Mouse (Mus musculus): ENCODE measurements around the gene Elmo3. TPM values are rescaled to one million over a fixed set of nuclear protein-coding genes. Genes with fewer than 3 reads are reported as not detected.

Gene Elmo3
- polyA plus RNA-seq (2021; fragmentation: Nextera tagmentation): 0.62 and 1.5 TPM in 2 replicates
- long read RNA-seq, experiment 1: 0 reads
- long read RNA-seq, experiment 2, partial matches to known transcripts: 3 of 11 reads
- long read RNA-seq, experiment 2, other reads (novel, unspliced or antisense): 7 of 11 reads

DNA sequence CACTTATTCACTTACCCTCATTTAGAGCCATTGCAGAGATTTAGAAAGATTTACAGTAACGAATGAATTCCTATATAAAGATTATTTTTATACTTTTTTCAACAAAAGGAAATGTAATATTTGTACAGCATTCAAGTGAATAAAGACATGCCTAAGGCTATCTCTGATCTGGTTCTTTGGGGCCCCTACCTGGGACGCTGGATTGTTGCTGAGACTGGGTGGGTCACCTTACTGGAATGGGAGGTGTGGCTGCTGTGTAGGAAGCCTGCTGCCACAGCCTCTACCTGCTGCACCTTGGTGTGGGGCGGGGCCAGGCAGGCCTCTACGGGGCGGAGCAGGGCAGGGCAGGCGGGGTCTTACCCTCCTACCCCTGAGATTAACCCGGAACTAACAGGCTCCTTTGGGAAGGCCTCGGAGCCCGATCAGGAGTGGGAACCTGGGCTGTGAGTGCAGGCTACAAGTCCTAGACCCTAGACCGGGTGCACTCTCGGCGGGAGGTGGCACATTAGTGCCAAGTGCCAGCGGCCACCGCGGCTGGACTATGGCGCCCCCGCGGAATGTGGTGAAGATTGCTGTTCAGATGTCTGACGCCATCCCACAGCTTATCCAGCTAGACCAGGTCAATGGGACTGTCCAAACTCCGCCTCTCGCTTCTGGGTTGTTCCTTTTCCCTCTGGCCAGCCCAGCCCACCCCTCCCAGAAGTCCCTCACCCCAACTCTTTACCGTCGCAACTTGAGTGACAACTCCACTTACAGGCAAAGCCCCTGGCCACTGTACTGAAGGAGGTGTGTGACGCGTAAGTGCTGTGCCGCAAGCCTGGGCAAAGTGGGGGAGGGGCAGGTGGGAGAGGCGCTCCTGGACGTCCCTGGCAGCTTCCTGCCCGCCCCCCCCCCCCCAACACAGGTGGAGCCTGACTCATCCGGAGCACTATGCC, at the start of gene Elmo3:
Gene Elmo3 (plus strand): TSS at position 391 of the 935 bp plus-strand sequence.

DNA sequence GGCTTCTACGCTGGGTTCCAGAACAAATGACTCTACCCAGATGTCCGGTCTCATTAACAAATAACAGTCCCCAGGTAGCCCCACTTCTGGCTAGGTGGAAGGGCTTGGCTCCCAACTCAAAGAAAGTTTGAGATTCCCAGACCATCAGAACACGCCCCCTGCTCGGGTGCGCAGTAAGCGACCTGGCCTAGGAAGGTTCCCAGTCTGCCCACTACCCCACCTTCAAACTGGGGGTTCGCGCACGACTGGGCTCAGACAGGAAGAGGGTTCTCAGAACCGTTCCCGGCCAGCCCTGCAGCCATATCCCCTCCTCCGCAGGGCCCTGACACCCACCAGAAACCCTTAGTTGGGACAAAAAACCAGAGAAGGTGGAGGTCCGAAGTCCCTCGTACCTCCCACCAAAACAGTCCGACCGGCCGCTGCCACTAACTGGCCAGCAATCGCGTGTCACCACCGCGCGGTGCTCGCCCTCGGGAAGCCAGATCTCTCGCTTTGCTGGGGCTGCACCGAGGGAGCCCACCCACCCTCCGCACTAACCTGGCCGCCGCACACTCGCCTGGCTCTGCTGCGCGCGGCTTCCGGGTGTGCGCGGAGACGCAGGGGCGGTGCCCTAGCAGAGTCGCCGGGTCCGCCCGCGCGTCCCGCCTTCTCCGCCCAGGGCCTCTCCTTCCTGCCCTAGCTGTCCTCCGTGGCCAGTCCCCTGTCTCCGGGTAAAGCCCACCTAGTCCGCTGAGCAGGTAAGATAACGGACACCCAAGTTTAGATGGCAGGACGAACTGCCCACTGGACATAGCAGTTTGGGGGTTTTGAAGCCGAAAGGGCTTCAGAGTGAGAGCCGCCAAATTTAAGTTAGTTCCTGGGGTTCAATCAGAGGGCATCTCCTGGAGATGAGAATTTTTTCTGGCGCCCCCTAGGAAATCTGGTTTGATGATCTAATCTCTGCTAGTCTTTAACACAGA, 41.1 kb upstream of the Elmo3 start, which contains the start of the genes Tradd and Fbxl8:
Gene Tradd (minus strand): TSS at position 586 of the 959 bp plus-strand sequence.
Gene Fbxl8 (plus strand): TSS at position 625 of the 959 bp plus-strand sequence.

DNA sequence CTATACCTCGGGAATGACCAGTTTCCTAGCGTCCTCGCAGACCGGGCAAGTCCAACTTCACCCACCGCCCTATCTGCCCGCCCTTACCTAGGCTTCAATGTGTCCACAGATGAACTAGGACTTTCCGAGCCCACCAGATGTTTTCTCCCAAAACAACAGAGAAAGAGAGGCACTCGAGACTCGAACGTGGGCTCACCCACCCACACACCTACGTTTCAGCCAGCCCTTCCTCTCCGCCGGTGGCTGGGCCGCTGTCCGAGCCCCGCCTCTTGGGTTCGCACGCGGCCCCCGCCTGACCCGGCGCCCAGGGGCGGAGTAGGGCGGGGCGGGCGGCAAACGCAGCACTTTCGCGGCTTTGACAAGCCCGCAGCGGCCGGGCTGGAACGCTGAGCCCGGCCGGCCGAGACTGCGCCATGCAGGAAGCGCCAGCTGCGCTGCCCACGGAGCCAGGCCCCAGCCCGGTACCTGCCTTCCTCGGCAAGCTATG, 35.9 kb upstream of the Elmo3 start, which contains the start of gene Hsf4:
Gene Hsf4 (plus strand): TSS at position 341 of the 487 bp plus-strand sequence.

GRCm38 (mm10) chr8:105275840-105276239, 29.6 kb upstream of the Elmo3 start, which contains the start of gene Nol3:
Nol3 (plus strand) TSS chr8:105276140.

GRCm38 (mm10) chr8:105289805-105290460, 15.5 kb upstream of the Elmo3 start, which contains the start of gene 4931428F04Rik:
4931428F04Rik (minus strand) TSS chr8:105289864.

GRCm38 (mm10) chr8:105295895-105296573, 9.4 kb upstream of the Elmo3 start, which contains the start of gene Exoc3l:
Exoc3l (minus strand) TSS chr8:105296101.

DNA sequence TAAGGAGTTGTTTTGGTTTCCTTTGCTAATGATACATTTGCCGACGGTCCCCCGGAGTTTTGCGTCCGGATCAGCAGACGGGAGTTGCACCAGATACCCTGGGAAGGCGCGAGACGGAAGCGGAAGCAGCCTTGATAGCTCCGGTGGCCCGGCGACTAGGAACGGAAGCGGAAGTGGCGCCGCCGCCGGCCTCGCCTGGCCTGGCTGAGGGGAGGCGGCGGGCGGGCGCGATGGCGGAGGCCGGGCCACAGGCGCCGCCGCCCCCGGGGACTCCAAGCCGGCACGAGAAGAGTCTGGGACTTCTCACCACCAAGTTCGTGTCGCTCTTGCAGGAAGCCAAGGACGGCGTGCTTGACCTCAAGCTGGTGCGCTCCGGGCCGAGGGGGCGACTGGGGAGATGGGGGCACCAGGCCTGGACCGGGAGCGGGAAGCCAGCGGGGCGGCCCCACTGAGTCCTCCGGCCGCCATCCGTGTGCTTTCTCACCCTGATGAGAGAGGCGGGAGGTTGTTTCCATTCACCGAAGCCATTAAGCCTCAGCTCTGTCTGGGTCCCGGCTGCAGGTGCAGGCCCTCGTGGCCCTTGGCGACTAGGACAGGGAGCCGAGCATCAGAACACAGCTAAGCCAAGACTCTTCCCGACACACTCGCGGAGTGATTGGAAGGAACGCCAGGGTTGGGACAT, 7.7 kb upstream of the Elmo3 start, which contains the start of gene E2f4:
Gene E2f4 (plus strand): TSS at position 153 of the 682 bp plus-strand sequence.

DNA sequence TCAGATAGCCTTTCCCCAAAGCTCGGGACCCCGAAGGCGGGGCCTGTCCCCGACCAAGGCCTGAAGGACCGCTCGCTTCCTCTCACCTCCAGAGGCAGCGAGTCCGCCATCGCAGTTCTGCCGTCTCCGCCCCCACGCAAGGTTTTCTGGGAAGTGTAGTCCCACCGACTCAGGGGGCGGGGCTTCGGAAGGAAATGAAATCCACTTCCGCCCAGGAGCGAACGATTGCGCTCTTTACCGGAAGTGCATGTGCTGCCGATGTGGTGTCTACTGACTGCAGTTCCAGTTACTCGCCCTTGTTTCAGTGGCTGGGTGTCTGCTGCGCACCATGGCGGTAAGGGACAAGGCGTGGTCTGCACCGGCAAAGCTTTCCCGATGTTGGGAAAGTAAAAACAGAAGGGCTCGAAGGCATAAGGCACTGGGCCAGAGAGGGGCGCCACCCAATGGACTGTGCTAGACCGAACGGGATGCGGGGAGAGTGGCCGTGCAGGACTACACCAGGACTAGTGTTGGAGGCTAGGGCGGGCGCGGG, 20.8 kb downstream of the Elmo3 start, which contains the start of the genes Lrrc29 and Tmem208:
Gene Lrrc29 (minus strand): TSS at position 138 of the 532 bp plus-strand sequence.
Gene Tmem208 (plus strand): TSS at position 214 of the 532 bp plus-strand sequence.

GRCm38 (mm10) chr8:105347428-105348221, 42.2 kb downstream of the Elmo3 start, which contains the start of gene Fhod1:
Fhod1 (minus strand) TSS chr8:105347953.

DNA sequence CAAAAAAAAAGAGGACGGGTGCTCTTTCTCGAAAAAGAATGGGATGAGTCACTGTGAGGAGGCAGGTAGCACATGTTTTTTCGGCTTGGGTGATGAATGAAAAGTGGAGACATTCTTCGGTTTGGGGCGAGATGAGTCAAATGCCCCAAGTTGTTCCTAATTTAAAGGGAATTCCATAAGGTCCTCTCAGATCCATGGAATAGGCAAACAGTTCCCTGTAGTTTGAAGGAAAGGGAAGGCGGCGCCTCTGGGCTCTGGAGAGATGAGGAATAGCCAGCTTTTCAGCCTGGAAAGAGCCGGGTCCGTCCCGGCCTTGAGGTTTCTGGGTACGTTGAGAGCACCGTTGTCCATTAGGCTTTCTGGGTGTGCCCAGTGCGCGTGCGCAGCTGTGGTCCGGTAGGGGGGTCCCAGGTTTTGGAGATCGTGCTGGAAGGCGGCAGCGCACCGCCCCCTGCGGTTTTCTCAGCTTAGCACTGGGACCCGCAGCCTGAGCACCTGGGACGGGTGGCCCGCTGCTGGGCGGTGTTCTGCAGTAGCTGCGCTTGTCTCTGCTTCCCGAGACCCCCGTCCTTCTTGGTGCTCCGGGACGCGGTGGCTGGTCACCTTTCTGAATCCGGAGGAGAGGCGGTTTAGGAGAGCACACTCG, 43.2 kb downstream of the Elmo3 start, which contains the start of gene Slc9a5:
Gene Slc9a5 (plus strand): TSS at position 394 of the 646 bp plus-strand sequence.

Small RNA genes within 50 kb of the gene (microRNA-seq; reads per million reads assigned to microRNA genes)
- gene Gm27320: not detected
- gene Mir328: 10,700 reads per million, percentile 96 among the genes with 10 or more reads in this experiment

Other genes starting within 250 kb of the Elmo3 start
- gene Ces3b, start 221.8 kb upstream of the Elmo3 start, polyA plus RNA-seq (2021; fragmentation: Nextera tagmentation): not detected in 2 replicates
- gene Ces4a, start 173.8 kb upstream of the Elmo3 start, polyA plus RNA-seq (2021; fragmentation: Nextera tagmentation): not detected in 2 replicates
- 9.7 and 11.5 TPM in 2 replicates for gene Cbfb, start 134.9 kb upstream of the Elmo3 start, polyA plus RNA-seq (2021; fragmentation: Nextera tagmentation)
- gene D230025D16Rik, start 80.5 kb upstream of the Elmo3 start, polyA plus RNA-seq (2021; fragmentation: Nextera tagmentation): 24.7 and 25.1 TPM in 2 replicates
- 2.7 and 3.0 TPM in 2 replicates for gene B3gnt9, start 50.4 kb upstream of the Elmo3 start, polyA plus RNA-seq (2021; fragmentation: Nextera tagmentation)
- gene Tradd, start 41.0 kb upstream of the Elmo3 start, polyA plus RNA-seq (2021; fragmentation: Nextera tagmentation): 5.5 and 7.2 TPM in 2 replicates
- 2.0 and 2.1 TPM in 2 replicates for gene Fbxl8, start 41.0 kb upstream of the Elmo3 start, polyA plus RNA-seq (2021; fragmentation: Nextera tagmentation)
- 2.7 and 2.8 TPM in 2 replicates for gene Hsf4, start 35.8 kb upstream of the Elmo3 start, polyA plus RNA-seq (2021; fragmentation: Nextera tagmentation)
- gene Nol3, start 29.5 kb upstream of the Elmo3 start, polyA plus RNA-seq (2021; fragmentation: Nextera tagmentation): 21.1 and 23.4 TPM in 2 replicates
- gene 4931428F04Rik, start 15.7 kb upstream of the Elmo3 start, polyA plus RNA-seq (2021; fragmentation: Nextera tagmentation): 9.5 and 11.5 TPM in 2 replicates
- gene Exoc3l, start 9.5 kb upstream of the Elmo3 start, polyA plus RNA-seq (2021; fragmentation: Nextera tagmentation): 2.6 and 4.1 TPM in 2 replicates
- 7.7 and 9.2 TPM in 2 replicates for gene E2f4, start 7.9 kb upstream of the Elmo3 start, polyA plus RNA-seq (2021; fragmentation: Nextera tagmentation)
- 0.88 and 1.2 TPM in 2 replicates for gene Lrrc29, start 20.7 kb downstream of the Elmo3 start, polyA plus RNA-seq (2021; fragmentation: Nextera tagmentation)
- 98.7 and 116 TPM in 2 replicates for gene Tmem208, start 20.8 kb downstream of the Elmo3 start, polyA plus RNA-seq (2021; fragmentation: Nextera tagmentation)
- 0.04 and 0.34 TPM in 2 replicates for gene Fhod1, start 42.4 kb downstream of the Elmo3 start, polyA plus RNA-seq (2021; fragmentation: Nextera tagmentation)
- 1.4 and 1.7 TPM in 2 replicates for gene Slc9a5, start 43.2 kb downstream of the Elmo3 start, polyA plus RNA-seq (2021; fragmentation: Nextera tagmentation)
- 0.11 TPM in 1 of 2 replicates, not detected in the other for gene Plekhg4, start 67.7 kb downstream of the Elmo3 start, polyA plus RNA-seq (2021; fragmentation: Nextera tagmentation)
- not detected in 2 replicates for gene Kctd19, start 107.9 kb downstream of the Elmo3 start, polyA plus RNA-seq (2021; fragmentation: Nextera tagmentation)
- 0.36 and 0.43 TPM in 2 replicates for gene Lrrc36, start 108.0 kb downstream of the Elmo3 start, polyA plus RNA-seq (2021; fragmentation: Nextera tagmentation)
- gene Tppp3, start 165.9 kb downstream of the Elmo3 start, polyA plus RNA-seq (2021; fragmentation: Nextera tagmentation): 45.8 and 47.2 TPM in 2 replicates
- 18.5 and 23.0 TPM in 2 replicates for gene Zdhhc1, start 191.3 kb downstream of the Elmo3 start, polyA plus RNA-seq (2021; fragmentation: Nextera tagmentation)
- gene Hsd11b2, start 213.2 kb downstream of the Elmo3 start, polyA plus RNA-seq (2021; fragmentation: Nextera tagmentation): not detected in 2 replicates